Mouse (Mus musculus): ENCODE measurements around the gene Srsf9.

GRCm38 (mm10) chr5:115340577-115341313, 13.8 kb downstream of the Srsf9 start, which contains the start of the genes Gatc and Triap1:
- TF ChIP-seq CTCF (IDR thresholded peaks at IDR 0.05; ENCODE audit: low read depth) (peak; percentile 21), EP300 (IDR thresholded peaks at IDR 0.05; ENCODE audit: low read depth) (peak; percentile 57; the same call in 1 of the 2 replicates)
